Mouse (Mus musculus) adrenal gland, adult (tissue): ENCODE data around the gene Tbc1d2b.

Experiments
- DNase-seq, 2 experiments: peaks; one replicate each; pipeline ENCODE4 v3.0.0; 2022 to 2023; ENCODE audit warnings: low spot score in 1 of 2; ENCODE audit not compliant: inconsistent age in 2 of 2

Gene Tbc1d2b

DNA sequence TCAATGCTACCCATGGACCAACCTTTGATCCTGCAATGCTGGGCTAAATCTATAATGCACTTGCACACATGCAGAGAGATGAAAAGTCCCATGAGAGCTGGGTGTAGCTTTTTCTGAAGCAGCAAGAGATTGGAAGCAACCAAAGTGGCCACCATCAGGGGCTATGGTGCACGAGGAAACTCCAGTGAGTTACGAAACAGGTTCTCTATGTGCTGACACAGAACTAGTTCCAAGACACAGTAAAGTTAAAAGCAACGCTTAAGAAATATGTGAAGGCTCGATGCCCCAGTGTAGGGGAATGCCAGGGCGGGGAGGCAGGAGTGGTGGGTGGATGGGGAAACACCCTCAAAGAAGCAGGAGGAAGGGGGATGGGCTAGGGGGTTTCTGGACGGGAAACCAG lies 61.9 kb downstream of the Tbc1d2b start:
- no peak for DNase-seq

DNA sequence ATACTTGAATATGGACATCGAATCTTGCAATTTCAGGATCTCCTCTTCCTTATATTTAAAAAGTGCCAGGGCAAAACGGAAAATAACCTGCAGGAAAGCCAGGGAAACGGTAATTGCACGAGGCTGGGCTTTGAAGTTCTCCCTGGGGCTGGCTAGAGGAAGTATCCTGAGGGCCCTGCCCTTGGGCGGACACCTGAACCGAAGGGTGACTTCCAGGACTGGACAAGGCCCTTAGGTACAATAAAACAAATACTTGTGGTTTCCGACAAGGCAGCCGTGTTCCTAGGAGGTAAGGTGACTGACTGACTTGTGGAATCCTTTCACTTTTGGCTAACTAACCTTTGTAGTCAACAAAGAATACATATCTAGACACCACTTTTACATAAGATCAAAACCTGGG lies 62.8 kb downstream of the Tbc1d2b start:
- DNase-seq = no peak

DNA sequence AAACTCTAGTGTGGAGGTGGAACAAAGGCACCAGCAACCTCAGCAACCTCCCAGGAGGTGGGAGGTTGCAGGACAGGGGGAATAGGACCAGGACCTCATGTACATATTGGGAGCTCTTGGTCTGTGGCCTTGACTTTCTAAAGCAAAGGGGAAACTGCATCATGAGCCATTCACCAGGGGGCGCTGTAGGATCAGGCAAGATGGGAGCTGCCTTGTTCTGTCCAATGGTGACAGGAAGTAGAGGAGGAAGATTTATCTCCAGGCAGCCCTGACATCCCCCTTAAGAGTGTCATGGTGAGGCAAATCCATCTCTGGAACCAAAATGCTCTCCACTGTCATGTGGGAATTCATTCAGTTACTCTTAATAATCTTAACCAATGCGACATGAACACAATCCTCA lies 64.1 kb downstream of the Tbc1d2b start:
- DNase-seq = peak; percentile 81 to 95

DNA sequence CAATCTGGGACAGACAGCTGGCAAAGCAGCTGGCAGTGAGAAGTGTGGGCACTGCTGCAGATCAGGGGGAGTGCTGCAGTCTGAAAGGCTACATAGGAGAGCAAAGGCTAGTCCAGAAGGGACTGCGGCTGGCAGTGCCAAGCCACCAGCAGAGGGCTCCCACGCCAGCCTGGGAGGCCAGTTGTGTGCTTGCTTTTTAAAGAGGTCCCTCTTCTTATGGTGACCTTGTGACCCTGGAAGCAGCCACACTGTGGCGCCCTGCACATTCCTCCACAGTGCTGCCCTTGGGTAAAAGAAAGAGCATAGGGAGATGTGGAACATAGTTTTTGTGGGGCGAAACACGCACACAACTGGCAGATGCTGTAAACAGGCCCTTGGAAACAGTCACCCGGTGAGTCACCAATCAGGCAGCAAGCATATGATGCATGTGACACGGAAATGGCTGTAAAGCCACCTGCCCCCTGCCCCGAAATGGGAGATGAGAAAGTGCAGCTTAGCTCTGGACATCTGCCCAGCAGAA lies 66.1 kb downstream of the Tbc1d2b start:
- DNase-seq = peak in 1 of 2 experiments; percentile 75

DNA sequence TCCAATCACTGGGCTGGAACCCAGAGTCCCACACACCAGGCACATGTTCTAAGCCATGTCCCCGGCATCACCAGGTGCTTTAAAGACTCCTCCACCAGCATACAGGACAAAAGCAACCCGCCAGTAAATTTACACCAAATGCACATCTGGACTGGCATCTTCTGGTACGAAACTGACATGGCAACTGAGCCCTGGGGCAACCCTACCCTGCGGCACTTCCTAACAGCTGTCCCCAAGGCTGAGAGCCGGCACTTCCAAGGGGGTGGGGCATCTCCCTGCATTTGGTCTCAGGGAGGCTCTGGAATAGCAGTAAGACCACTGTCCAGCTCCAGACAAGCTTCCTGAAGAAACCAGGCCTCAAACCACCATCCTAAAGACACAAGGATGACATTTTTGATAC lies 67.4 kb downstream of the Tbc1d2b start:
- no peak for DNase-seq

DNA sequence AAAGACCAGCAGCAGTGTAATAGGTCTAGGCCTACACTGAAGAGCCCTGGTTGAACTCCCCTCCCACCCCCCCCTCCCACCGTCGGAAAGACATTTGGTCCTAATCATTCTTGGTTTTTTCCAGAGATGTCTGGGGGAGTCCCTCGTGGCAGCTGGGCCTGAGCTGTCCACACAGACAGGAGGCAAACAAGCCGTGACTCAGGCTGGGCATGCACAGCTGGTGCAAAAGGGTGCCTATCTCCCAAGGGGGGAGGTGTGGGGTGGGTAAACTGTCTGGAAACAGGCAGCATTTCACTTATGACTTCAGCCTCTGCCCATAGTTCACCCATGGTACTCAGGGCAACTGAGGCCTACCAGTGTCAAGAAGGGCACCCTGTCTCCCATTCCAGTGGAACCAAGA lies 69.1 kb downstream of the Tbc1d2b start:
- no peak for DNase-seq

DNA sequence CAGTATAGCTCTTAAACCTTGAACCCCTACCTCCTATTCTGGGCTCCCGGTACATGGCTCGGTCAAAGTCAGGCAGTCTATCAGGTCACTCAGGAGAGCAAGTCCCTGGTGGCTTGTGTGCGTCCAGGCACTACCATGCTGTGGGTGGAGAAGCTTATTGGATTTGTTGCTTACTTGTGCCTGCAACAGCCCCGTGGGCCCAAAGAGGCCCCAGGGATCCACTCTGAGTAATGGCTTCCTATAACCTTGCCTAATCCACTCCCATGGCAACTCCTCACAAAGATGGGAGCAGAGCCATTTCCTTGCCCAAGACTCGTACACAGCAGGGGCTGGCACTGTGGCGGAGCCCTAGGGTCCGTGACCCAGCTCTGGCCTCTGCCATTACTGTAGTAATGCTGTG lies 69.5 kb downstream of the Tbc1d2b start:
- peak in 1 of 2 experiments; percentile 69 for DNase-seq

DNA sequence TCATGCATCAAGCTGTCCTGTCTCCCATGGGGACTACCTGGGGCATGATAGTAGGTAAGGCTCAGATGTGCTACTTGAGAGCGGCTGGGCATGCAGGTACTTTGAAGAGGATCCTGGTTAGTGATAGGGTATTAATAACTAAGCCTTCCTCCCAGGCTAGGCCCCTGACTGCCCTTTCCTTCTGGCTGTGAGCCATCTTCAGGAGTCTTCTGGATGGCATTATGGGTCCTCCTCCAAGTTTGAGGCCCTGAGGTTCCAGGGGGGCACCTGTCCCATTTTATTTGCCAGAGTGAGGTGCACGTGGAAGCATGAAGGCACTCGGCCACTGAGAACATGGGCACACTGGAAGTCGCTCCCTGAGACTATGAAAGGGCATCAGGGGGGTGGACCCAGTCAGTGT lies 70.1 kb downstream of the Tbc1d2b start:
- DNase-seq = no peak

DNA sequence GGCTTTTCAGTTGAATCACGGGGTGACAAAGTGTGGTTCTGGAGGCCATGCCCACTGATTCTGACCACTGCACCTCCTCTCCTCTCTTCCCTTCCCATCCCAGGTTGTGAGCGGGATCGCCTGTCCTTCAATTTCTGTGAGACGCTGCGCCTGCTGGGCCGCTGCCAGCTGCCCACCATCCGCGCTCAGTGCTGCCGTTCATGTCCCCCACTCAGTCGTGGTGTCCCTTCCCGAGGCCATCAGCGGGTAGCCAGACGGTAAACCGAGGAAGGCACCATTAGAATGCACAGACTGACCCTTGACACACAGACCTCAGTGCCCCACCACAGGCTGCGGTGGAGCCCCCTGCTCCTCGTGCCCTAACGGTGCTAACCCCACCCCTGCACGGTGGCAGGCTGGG lies 71.0 kb downstream of the Tbc1d2b start:
- no peak for DNase-seq

DNA sequence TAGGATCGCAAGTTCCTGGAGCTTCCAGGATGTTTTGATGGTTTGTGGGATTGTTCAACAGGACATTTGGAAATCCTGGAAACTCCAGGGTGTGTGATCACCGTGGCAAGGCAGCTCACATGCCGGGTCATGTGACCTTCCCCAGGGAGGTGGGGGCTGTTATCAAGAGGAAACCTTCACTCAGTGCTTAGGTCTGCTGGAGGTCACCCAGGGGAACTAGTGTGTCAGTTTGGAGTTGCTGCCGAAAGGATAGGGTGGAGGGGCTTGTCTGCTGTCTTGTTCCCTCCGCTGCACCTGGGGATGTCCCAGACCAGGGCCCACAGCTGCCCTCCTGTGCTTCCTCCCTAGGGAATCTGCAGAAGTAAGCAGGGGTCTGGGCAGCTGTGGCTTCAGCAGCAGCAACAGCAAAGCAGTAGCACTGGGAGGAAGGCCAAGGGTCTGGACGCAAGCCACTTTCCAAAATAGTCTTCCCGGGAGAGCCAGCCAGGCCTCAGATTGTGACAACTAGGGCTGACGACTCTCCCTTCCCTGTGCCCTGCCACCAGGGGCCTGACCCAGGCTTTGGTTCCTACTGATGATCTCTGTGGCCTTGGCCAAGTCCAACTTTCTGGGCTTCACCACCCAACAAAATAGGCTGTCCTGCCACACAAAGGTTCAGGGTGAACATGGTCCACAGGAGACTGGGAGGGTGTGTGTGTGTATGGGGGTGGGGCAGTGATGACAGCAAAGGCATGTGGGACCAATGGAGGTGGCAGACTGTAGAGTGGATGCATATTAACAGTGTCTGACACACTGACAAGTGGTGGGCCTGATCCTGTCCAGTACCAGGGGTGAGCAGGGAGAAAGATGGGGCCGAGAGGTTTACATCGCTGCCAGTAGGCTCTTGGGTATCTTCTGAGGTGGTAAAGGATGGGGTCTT lies 71.8 kb downstream of the Tbc1d2b start:
- DNase-seq = peak; percentile 75 to 87

DNA sequence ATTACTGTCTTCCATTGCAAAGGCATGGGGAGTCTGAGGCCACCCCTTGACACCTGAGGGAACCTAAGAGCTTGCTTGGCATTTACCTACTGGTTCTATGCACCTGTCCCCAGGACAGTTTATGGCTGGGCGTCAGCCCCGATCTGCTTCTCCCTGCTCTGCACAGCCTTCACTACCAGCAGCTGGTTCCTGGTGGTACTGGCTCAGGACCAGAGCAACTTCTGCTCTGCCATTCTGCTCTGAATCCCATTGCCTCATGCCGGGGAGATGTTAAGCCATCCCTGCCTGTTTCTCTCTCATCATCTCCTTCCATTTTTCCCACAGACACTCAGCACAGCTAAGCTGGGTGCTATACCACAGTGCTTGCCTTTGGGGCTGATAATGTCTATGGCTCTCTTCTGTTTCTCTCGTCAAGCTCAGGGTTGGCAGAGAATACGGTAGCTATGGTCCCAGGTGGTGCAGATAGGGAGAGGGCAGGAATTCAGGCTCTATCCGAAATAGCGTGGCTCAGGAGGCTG lies 72.7 kb downstream of the Tbc1d2b start:
- no peak for DNase-seq

DNA sequence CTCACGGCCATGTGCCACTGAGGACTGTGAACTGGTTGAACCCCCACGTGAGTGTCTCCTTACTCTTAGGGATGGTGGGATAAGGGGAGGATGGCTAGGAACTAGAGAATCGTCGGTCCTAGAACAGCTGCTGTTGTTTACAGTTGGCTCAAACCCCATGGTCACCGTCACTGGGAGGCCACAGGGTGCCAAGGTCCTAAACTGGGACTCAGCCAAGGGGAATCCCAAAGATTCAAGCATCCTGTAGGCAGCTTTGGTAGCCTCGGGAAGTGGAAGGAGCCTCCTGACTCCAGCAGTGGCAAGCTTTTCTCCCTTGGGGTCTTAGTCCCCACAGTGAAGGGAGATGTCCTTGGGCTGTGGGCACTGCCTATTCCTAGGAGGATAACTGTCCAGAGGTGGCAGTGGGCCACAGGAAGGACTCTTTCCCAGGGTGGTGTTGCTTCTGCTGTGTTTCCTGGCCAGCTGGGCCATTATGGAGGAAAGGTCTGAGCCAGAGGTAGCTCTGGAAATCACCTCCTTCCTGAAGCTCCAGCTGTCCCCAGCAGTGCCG lies 73.4 kb downstream of the Tbc1d2b start:
- DNase-seq = peak; percentile 46 to 86

DNA sequence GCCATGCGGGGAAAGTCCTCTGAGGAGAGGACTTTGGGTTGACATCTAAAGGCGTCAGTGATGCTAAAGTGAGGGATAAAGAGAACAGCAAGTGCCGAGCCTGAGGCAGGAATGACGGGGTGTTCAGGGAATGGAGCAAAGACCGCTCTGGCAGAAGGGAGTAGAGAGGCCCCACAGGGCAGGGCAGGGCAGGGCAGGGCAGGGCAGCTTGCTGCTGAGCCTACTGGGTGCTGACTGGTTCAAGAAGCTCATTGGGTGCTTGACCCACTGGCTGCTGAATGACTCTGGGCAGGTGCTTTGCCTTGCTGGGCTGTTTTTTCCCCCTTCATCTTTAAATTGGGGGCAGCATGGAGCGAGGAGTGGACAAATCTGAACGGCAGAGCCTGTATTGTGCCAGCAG lies 74.3 kb downstream of the Tbc1d2b start:
- DNase-seq = no peak

DNA sequence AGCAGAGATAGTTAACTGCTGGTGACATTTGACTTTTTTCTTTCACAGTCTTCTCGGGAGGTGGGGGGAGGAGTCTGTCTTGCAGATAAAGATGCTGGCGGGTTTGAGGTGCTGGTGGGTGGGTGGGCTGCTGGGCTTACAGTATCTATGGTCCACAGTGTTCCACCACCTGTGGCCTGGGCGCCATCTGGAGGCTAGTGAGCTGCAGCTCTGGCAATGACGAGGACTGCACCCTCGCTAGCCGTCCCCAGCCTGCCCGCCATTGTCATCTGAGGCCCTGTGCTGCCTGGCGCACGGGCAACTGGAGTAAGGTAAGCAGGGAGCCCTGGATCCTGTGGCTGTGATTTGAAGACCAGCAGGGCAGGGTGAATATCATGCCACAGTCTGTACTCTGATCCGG lies 75.6 kb downstream of the Tbc1d2b start:
- no peak for DNase-seq

DNA sequence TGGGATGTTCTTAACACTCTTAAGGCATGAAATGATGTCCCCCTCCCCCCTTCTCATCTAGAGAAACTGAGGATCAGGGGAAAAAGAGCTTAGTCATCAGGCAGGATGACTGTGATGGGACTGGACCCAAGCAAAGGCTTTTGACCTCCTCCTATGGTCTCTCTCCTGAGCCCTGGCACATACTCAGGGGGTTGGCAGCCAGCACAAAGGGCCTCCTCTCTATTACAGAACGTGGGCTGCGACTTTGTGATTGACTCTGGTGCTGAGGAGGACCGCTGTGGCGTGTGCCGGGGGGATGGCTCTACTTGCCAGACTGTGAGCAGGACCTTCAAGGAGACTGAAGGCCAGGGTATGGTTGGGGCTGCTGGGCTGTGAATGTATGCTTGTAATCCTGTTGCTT lies 81.2 kb downstream of the Tbc1d2b start:
- no peak for DNase-seq

DNA sequence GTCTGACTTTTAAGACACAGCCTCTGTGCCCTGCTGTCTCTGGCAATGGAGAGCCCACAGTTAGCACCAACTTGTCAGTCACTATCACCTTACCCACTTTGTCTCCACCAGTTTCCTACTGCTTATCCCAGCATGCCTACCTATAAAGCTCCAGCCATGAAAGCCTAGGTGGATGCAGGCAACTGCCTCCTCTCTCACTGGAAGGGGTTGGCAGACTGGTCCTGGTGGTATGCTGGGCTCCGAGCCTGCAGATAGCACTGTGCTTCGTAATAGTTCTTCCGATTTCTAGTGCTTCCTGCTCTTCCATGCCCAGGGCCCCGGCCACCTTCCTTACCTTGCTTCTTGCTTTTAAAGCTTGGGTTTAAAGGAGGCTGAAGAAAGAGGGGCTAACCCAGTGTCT lies 81.7 kb downstream of the Tbc1d2b start:
- DNase-seq = no peak

DNA sequence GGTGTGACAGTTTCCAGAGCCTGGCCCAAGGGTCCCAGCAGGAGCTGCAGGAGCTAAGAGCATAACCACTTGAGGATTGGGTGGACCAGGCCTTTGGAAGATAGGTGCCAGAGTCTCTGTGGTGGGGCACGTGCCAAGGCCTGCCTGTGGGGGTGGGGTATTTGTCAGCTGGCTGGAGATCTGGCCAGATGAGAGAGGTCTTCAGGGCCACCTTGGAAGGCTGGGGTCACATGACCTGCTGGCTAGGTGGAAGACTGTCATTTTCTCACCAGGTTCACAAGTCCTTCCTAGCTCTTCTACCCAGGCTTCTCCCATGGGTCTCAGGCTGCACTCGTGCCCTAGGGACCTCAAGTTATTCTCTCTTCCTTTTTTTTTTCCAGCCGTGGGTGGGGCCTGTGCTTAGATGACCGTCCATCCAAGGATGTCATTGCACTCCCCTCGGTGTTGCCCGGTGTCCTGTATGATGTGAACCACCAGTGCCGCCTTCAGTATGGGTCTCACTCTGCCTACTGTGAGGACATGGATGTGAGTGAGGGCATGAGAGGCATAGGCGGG lies 85.2 kb downstream of the Tbc1d2b start:
- DNase-seq = peak in 1 of 2 experiments; percentile 33

DNA sequence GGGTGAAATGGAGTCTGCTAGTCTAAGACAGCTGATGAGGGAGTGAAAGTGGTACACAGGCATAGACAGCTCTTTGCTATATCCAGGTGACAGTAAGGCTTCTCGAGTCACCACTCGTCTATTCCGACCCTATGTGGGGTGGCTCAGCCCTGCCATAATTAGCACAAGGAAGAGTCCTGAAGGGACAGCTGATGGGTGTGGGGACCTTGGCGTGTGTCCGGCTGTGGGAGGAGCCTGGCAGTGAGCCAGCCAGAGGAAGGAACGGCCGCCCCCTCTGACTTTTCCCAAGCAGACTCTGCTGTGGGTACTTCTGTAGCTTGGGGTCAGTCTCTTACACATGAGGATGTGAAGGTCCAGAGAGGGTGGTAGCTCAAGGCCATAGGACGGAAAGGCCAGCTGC lies 86.5 kb downstream of the Tbc1d2b start:
- peak; percentile 82 to 90 for DNase-seq

DNA sequence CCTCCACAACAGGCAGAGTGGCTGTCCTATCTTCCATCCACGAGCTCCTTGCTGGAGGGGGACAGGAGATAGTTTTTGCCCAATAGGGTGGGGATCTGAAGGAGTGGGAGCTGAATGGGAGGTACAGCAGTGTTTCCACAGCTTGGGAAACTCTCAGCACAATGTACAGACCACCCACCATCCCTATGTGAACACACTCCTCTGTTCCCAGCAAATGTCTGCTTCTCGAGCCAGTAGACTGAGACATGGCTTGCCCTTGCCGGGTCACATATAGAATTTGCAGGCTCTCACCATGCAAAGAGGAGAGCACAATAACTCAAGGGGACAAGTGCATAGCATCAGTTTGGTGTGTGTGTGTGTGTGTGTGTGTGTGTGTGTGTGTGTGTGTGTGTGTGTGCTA lies 87.1 kb downstream of the Tbc1d2b start:
- DNase-seq = no peak

DNA sequence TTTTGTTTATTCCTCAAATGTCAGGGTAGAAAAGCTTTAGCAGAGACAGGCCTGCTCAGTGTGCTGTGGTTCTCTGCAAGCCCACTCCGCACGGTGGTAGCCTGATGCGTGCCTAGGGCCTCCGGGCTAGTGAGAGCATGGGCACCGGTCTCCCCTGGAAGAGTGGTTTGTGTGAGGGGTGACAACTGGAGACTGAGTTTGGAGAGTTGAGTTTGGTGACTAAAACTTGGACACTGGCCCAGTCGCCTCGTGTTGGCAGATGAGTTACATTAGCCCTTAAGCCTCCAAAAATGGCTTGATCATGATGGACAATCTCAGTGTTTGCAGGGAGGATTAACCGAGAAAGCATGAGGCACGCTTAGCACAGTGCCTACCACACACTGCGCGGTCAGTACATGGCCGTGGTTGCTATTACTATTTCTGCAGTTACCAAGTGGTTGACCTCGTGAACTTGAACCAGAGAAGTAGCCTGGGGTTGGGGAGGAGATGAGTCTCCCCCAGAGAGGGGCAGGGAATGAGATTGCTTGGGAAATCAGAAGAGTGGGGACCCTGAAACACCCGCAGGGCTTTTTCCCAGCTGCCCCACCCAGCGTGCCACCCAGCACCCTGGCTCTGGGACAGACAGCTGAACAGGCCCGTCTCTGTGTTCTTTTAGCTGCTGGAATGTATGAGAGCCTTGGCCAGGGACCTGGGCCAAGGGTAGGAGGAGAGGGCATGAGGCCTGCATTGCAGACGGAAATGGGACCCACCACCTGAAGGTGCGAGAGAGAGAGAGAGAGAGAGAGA lies 87.8 kb downstream of the Tbc1d2b start:
- DNase-seq = peak in 1 of 2 experiments; percentile 24
